Mouse (Mus musculus): ENCODE measurements around the gene Gm10803.

Gm10803 gene

GRCm38 (mm10) chr2:93591706-93592105 lies 31.3 kb downstream of the Gm10803 start:
- no peak for DNase-seq (ENCODE audit: extremely low spot score, low read depth, low spot score)

GRCm38 (mm10) chr2:93592164-93592790 lies 31.9 kb downstream of the Gm10803 start:
- no peak for DNase-seq (ENCODE audit: extremely low spot score, low read depth, low spot score)

GRCm38 (mm10) chr2:93593121-93593520 lies 32.8 kb downstream of the Gm10803 start:
- no peak for DNase-seq (ENCODE audit: extremely low spot score, low read depth, low spot score)

GRCm38 (mm10) chr2:93597145-93597544 lies 36.8 kb downstream of the Gm10803 start:
- no peak for DNase-seq (ENCODE audit: extremely low spot score, low read depth, low spot score)

- DNase-seq (ENCODE audit: extremely low spot score, low read depth, low spot score) = no peak
These were observed 39.4 kb downstream of the Gm10803 start for GRCm38 (mm10) chr2:93599731-93600130.

- DNase-seq (ENCODE audit: extremely low spot score, low read depth, low spot score) = no peak
These were observed 44.4 kb downstream of the Gm10803 start for GRCm38 (mm10) chr2:93604601-93605285.

- no peak for DNase-seq (ENCODE audit: extremely low spot score, low read depth, low spot score)
These were observed 48.4 kb downstream of the Gm10803 start for GRCm38 (mm10) chr2:93608800-93609199.

- DNase-seq (ENCODE audit: extremely low spot score, low read depth, low spot score) = no peak
These were observed 52.7 kb downstream of the Gm10803 start for GRCm38 (mm10) chr2:93613020-93613419.
